Mouse (Mus musculus) heart, embryonic 15.5 days (tissue): ENCODE results near the gene Ccdc17. TPM values are rescaled to one million over a fixed set of nuclear protein-coding genes. Genes with fewer than 3 reads are reported as not detected.

Experiments
- ATAC-seq: fragments of 200-750 bp; cut with Nextera tagmentation; replicated peaks from 2 replicates; pipeline ENCODE4 v1.8.0; 2017; ENCODE audit warnings: low read depth, moderate TSS enrichment; ENCODE audit not compliant: insufficient number of reproducible peaks, insufficient read depth, low FRiP score
- H3K27ac ChIP-seq: fragments of 300-500 bp; sonication (generic); 2 replicates; pipeline ENCODE4 v1.5.1; 2015; ENCODE audit warnings: mild to moderate bottlenecking, inconsistent platforms
- H3K27me3 ChIP-seq: fragments of 300-500 bp; sonication (generic); 2 replicates; pipeline ENCODE4 v1.6.1; 2015; ENCODE audit warnings: inconsistent platforms
- H3K36me3 ChIP-seq: fragments of 300-500 bp; sonication (generic); 2 replicates; pipeline ENCODE4 v1.6.1; 2015; ENCODE audit warnings: mild to moderate bottlenecking, inconsistent platforms
- H3K4me1 ChIP-seq: fragments of 300-500 bp; sonication (generic); replicated peaks from 2 replicates; pipeline ENCODE4 v1.6.1; 2015; ENCODE audit warnings: inconsistent platforms
- H3K4me2 ChIP-seq: fragments of 300-500 bp; sonication (generic); 2 replicates; pipeline ENCODE4 v1.6.1; 2015; ENCODE audit warnings: inconsistent platforms, mild to moderate bottlenecking, moderate library complexity
- H3K4me3 ChIP-seq: fragments of 300-500 bp; sonication (generic); 2 replicates; pipeline ENCODE4 v1.5.1; 2015; ENCODE audit warnings: mild to moderate bottlenecking, inconsistent platforms
- H3K9ac ChIP-seq: fragments of 300-500 bp; sonication (generic); 2 replicates; pipeline ENCODE4 v1.6.1; 2015; ENCODE audit warnings: mild to moderate bottlenecking, inconsistent platforms
- H3K9me3 ChIP-seq: fragments of 300-500 bp; sonication (generic); replicated peaks from 2 replicates; pipeline ENCODE4 v1.6.1; 2016; ENCODE audit warnings: inconsistent platforms
- WGBS: fragments of 180-500 bp; shearing (Covaris S2); methylation state at CpG from one replicate; pipeline ENCODE4 v1.1.7; 2015; ENCODE audit warnings: mixed read lengths; 5-methylcytosine and 5-hydroxymethylcytosine counted together
- polyA plus RNA-seq: library from polyadenylated mRNA; unstranded; fragments of >200 nt; fragmentation: Nextera tagmentation; extraction: Ambion mirVana; gene quantifications from 2 replicates; pipeline ENCODE4 v1.2.1, GENCODE M21; 2015

Gene Ccdc17
- polyA plus RNA-seq, result 4.3 and 4.5 TPM in 2 replicates

- H3K9ac ChIP-seq, result peak within 1 kb of the TSS; percentile 80
- peaks cover 14% of the 10 kb centered on the region for H3K4me1 ChIP-seq
- no peak for ATAC-seq
- 26% methylated on average over 5 of the region's 5 CpGs for WGBS
- peak within 1 kb of the TSS; percentile 91 for H3K27ac ChIP-seq
- H3K36me3 ChIP-seq, result peaks cover 49% of the 10 kb centered on the region
- H3K4me2 ChIP-seq, result peak within 1 kb of the TSS; percentile 83
- no peaks in the 10 kb centered on the region for H3K27me3 ChIP-seq
- H3K9me3 ChIP-seq, result no peaks in the 10 kb centered on the region
- H3K4me3 ChIP-seq, result peak within 1 kb of the TSS; percentile 79
Measured at GRCm38 (mm10) chr4:116596379-116596778, at the start of gene Ccdc17. Gene Ccdc17 (plus strand): TSS chr4:116596654.

GRCm38 (mm10) chr4:116550432-116550831 is 46.0 kb upstream of the Ccdc17 start:
- H3K36me3 ChIP-seq, result peaks cover 11% of the 10 kb centered on the region; the same call in 1 of the 2 replicates
- H3K9ac ChIP-seq, result no peak overlapping the region
- no peaks in the 10 kb centered on the region for H3K9me3 ChIP-seq
- H3K27me3 ChIP-seq, result no peaks in the 10 kb centered on the region
- H3K4me3 ChIP-seq, result no peak overlapping the region
- H3K4me1 ChIP-seq, result peaks cover 3% of the 10 kb centered on the region; the same call in 1 of the 2 replicates
- 60% methylated on average over 1 of the region's 1 CpGs for WGBS
- H3K27ac ChIP-seq, result no peak overlapping the region
- H3K4me2 ChIP-seq, result no peak overlapping the region
- no peak for ATAC-seq

GRCm38 (mm10) chr4:116553035-116553434 is 43.4 kb upstream of the Ccdc17 start:
- WGBS, result 85% methylated on average over 3 of the region's 3 CpGs
- H3K9ac ChIP-seq, result no peak overlapping the region
- no peak overlapping the region for H3K4me2 ChIP-seq
- no peak for ATAC-seq
- H3K27ac ChIP-seq, result no peak overlapping the region
- no peak overlapping the region for H3K4me3 ChIP-seq
- H3K36me3 ChIP-seq, result peaks cover 11% of the 10 kb centered on the region; the same call in 1 of the 2 replicates
- H3K4me1 ChIP-seq, result peaks cover 3% of the 10 kb centered on the region; the same call in 1 of the 2 replicates
- no peaks in the 10 kb centered on the region for H3K27me3 ChIP-seq
- H3K9me3 ChIP-seq, result no peaks in the 10 kb centered on the region

GRCm38 (mm10) chr4:116555413-116556300 is 40.8 kb upstream of the Ccdc17 start, which contains the start of gene Tmem69:
Gene Tmem69 (minus strand): TSS chr4:116555936.
- WGBS, result 3% methylated on average over 23 of the region's 23 CpGs
- peak within 1 kb of the TSS; percentile 97 for H3K27ac ChIP-seq
- no peaks in the 10 kb centered on the region for H3K9me3 ChIP-seq
- peak within 1 kb of the TSS; percentile 75 for H3K9ac ChIP-seq
- no peaks in the 10 kb centered on the region for H3K27me3 ChIP-seq
- peak within 1 kb of the TSS; percentile 78 for H3K4me3 ChIP-seq
- H3K4me2 ChIP-seq, result peak within 1 kb of the TSS; percentile 86
- peaks cover 11% of the 10 kb centered on the region; the same call in 1 of the 2 replicates for H3K36me3 ChIP-seq
- no peak for ATAC-seq
- H3K4me1 ChIP-seq, result peaks cover 9% of the 10 kb centered on the region

- peak overlapping the region; percentile 97 for H3K27ac ChIP-seq
- peak overlapping the region; percentile 75 for H3K9ac ChIP-seq
- peak overlapping the region; percentile 78 for H3K4me3 ChIP-seq
- H3K4me2 ChIP-seq, result peak overlapping the region; percentile 86
- peak; percentile 95 for ATAC-seq
- no peaks in the 10 kb centered on the region for H3K9me3 ChIP-seq
- H3K4me1 ChIP-seq, result peaks cover 9% of the 10 kb centered on the region
- H3K36me3 ChIP-seq, result peaks cover 11% of the 10 kb centered on the region; the same call in 1 of the 2 replicates
- under 1% methylated on average over 28 of the region's 28 CpGs for WGBS
- no peaks in the 10 kb centered on the region for H3K27me3 ChIP-seq
Measured at GRCm38 (mm10) chr4:116556561-116557305, 39.7 kb upstream of the Ccdc17 start.

GRCm38 (mm10) chr4:116557306-116558121 is 38.9 kb upstream of the Ccdc17 start, which contains the start of gene Gpbp1l1:
Gene Gpbp1l1 (plus strand): TSS chr4:116557658.
- no peaks in the 10 kb centered on the region for H3K9me3 ChIP-seq
- ATAC-seq, result peak; percentile 95
- under 1% methylated on average over 76 of the region's 78 CpGs for WGBS
- peak within 1 kb of the TSS; percentile 86 for H3K4me2 ChIP-seq
- H3K4me3 ChIP-seq, result peak within 1 kb of the TSS; percentile 78
- H3K36me3 ChIP-seq, result peaks cover 11% of the 10 kb centered on the region; the same call in 1 of the 2 replicates
- peak within 1 kb of the TSS; percentile 86 for H3K9ac ChIP-seq
- peaks cover 9% of the 10 kb centered on the region for H3K4me1 ChIP-seq
- no peaks in the 10 kb centered on the region for H3K27me3 ChIP-seq
- peak within 1 kb of the TSS; percentile 97 for H3K27ac ChIP-seq

- no peak for ATAC-seq
- Histone ChIP-seq H3K4me1 (peaks cover 9% of the 10 kb centered on the region), H3K27me3 (no peaks in the 10 kb centered on the region), H3K9me3 (no peaks in the 10 kb centered on the region), H3K27ac (peak overlapping the region; percentile 97), H3K9ac (peak overlapping the region; percentile 86), H3K36me3 (peaks cover 8% of the 10 kb centered on the region; the same call in 1 of the 2 replicates), H3K4me2 (peak overlapping the region; percentile 86), H3K4me3 (peak overlapping the region; percentile 78)
- 2% methylated on average over 15 of the region's 15 CpGs for WGBS
Measured at GRCm38 (mm10) chr4:116558151-116558882, 38.1 kb upstream of the Ccdc17 start.

- Histone ChIP-seq H3K4me3 (no peak overlapping the region), H3K27ac (no peak overlapping the region), H3K27me3 (no peaks in the 10 kb centered on the region), H3K9ac (no peak overlapping the region), H3K9me3 (no peaks in the 10 kb centered on the region), H3K4me2 (peak overlapping the region; percentile 83), H3K4me1 (peaks cover 14% of the 10 kb centered on the region), H3K36me3 (peaks cover 49% of the 10 kb centered on the region)
- 77% methylated on average over 8 of the region's 8 CpGs for WGBS
- ATAC-seq, result no peak
Measured at GRCm38 (mm10) chr4:116595793-116596192, 661 bp upstream of the Ccdc17 start.

- ATAC-seq, result peak; percentile 93
- H3K9me3 ChIP-seq, result no peaks in the 10 kb centered on the region
- no peaks in the 10 kb centered on the region for H3K27me3 ChIP-seq
- peak overlapping the region; percentile 91 for H3K27ac ChIP-seq
- peak overlapping the region; percentile 80 for H3K9ac ChIP-seq
- H3K4me2 ChIP-seq, result peak overlapping the region; percentile 83
- H3K36me3 ChIP-seq, result peaks cover 49% of the 10 kb centered on the region
- H3K4me3 ChIP-seq, result peak overlapping the region; percentile 79
- under 1% methylated on average over 50 of the region's 50 CpGs for WGBS
- H3K4me1 ChIP-seq, result peaks cover 14% of the 10 kb centered on the region
Measured at GRCm38 (mm10) chr4:116596978-116597881, 776 bp downstream of the Ccdc17 start.
